Mouse (Mus musculus) kidney, embryonic 15.5 days (tissue): Measurements from ENCODE around the gene Gm20716. TPM values are rescaled to one million over a fixed set of nuclear protein-coding genes. Genes with fewer than 3 reads are reported as not detected.

Experiments used
- ATAC-seq: fragments of 200-750 bp; cut with Nextera tagmentation; replicated peaks from 2 replicates; pipeline ENCODE4 v1.8.0; 2017; ENCODE audit warnings: moderate TSS enrichment; ENCODE audit not compliant: low FRiP score
- H3K27ac ChIP-seq: fragments of 300-500 bp; sonication (generic); 2 replicates; pipeline ENCODE4 v1.5.1; 2015; ENCODE audit warnings: mild to moderate bottlenecking, inconsistent platforms
- H3K27me3 ChIP-seq: fragments of 300-500 bp; sonication (generic); 2 replicates; pipeline ENCODE4 v1.6.1; 2015; ENCODE audit warnings: inconsistent platforms
- H3K36me3 ChIP-seq: fragments of 300-500 bp; sonication (generic); 2 replicates; pipeline ENCODE4 v1.6.1; 2015; ENCODE audit warnings: inconsistent platforms
- H3K4me1 ChIP-seq: fragments of 300-500 bp; sonication (generic); 2 replicates; pipeline ENCODE4 v1.6.1; 2015; ENCODE audit warnings: inconsistent platforms
- H3K4me2 ChIP-seq: fragments of 300-500 bp; sonication (generic); 2 replicates; pipeline ENCODE4 v1.6.1; 2015; ENCODE audit warnings: moderate library complexity, mild to moderate bottlenecking, inconsistent platforms
- H3K4me3 ChIP-seq: fragments of 300-500 bp; sonication (generic); replicated peaks from 2 replicates; pipeline ENCODE4 v1.5.1; 2015; ENCODE audit warnings: mild to moderate bottlenecking, inconsistent platforms
- H3K9ac ChIP-seq: fragments of 300-500 bp; sonication (generic); 2 replicates; pipeline ENCODE4 v1.6.1; 2015; ENCODE audit warnings: mild to moderate bottlenecking, inconsistent platforms
- H3K9me3 ChIP-seq: fragments of 300-500 bp; sonication (generic); replicated peaks from 2 replicates; pipeline ENCODE4 v1.6.1; 2016; ENCODE audit warnings: inconsistent platforms
- WGBS: fragments of 180-500 bp; shearing (Covaris S2); methylation state at CpG from one replicate; pipeline ENCODE4 v1.1.7; 2015; ENCODE audit warnings: mixed read lengths; 5-methylcytosine and 5-hydroxymethylcytosine counted together
- polyA plus RNA-seq: library from polyadenylated mRNA; unstranded; fragments of >200 nt; fragmentation: Nextera tagmentation; extraction: Ambion mirVana; gene quantifications from 2 replicates; pipeline ENCODE4 v1.2.1, GENCODE M21; 2015

Gene Gm20716
- polyA plus RNA-seq, 1 experiment from 2014 or later: 19.3 TPM

GRCm38 (mm10) chr2:168250270-168250669, 20.1 kb upstream of the Gm20716 start:
- no peak overlapping the region for H3K9ac ChIP-seq

GRCm38 (mm10) chr2:168248856-168249245, 18.7 kb upstream of the Gm20716 start:
- Histone ChIP-seq H3K36me3 (no peaks in the 10 kb centered on the region), H3K4me1 (0 out of 2 replicates have a peak, but pooled peaks cover 4% of the 10 kb centered on the region), H3K9me3 (no peaks in the 10 kb centered on the region)

More at GRCm38 (mm10) chr2:168250270-168250669, 20.1 kb upstream of the Gm20716 start:
- no peak overlapping the region for H3K4me2 ChIP-seq
- no peaks in the 10 kb centered on the region for H3K36me3 ChIP-seq
- H3K27ac ChIP-seq: no peak overlapping the region
- H3K4me3 ChIP-seq: no peak overlapping the region
- no peaks in the 10 kb centered on the region for H3K9me3 ChIP-seq
- H3K27me3 ChIP-seq: 0 out of 2 replicates have a peak, but pooled peaks cover 7% of the 10 kb centered on the region
- 14% methylated on average over 8 of the region's 8 CpGs for WGBS
- H3K4me1 ChIP-seq: 0 out of 2 replicates have a peak, but pooled peaks cover 4% of the 10 kb centered on the region
- no peak for ATAC-seq

GRCm38 (mm10) chr2:168248167-168248855, 18.1 kb upstream of the Gm20716 start:
- Histone ChIP-seq H3K27me3 (peaks cover 13% of the 10 kb centered on the region; the same call in 1 of the 2 replicates), H3K4me1 (0 out of 2 replicates have a peak, but pooled peaks cover 4% of the 10 kb centered on the region), H3K27ac (no peak overlapping the region), H3K4me3 (no peak overlapping the region), H3K4me2 (no peak overlapping the region), H3K9ac (no peak overlapping the region), H3K36me3 (no peaks in the 10 kb centered on the region), H3K9me3 (no peaks in the 10 kb centered on the region)
- ATAC-seq: no peak
- WGBS: 69% methylated on average over 8 of the region's 8 CpGs

More at GRCm38 (mm10) chr2:168248856-168249245, 18.7 kb upstream of the Gm20716 start:
- no peak overlapping the region for H3K4me2 ChIP-seq
- peaks cover 13% of the 10 kb centered on the region; the same call in 1 of the 2 replicates for H3K27me3 ChIP-seq
- no peak overlapping the region for H3K9ac ChIP-seq
- no peak for ATAC-seq
- no peak overlapping the region for H3K4me3 ChIP-seq
- WGBS: 38% methylated on average over 2 of the region's 2 CpGs
- no peak overlapping the region for H3K27ac ChIP-seq

- Histone ChIP-seq H3K9me3 (no peaks in the 10 kb centered on the region), H3K27me3 (peaks cover 8% of the 10 kb centered on the region; the same call in 1 of the 2 replicates), H3K4me3 (no peak overlapping the region), H3K4me2 (no peak overlapping the region), H3K36me3 (no peaks in the 10 kb centered on the region), H3K9ac (no peak overlapping the region), H3K27ac (no peak overlapping the region), H3K4me1 (0 out of 2 replicates have a peak, but pooled peaks cover 3% of the 10 kb centered on the region)
- ATAC-seq: no peak
- WGBS: 40% methylated on average over 8 of the region's 8 CpGs
Measured at GRCm38 (mm10) chr2:168245571-168245970, 15.4 kb upstream of the Gm20716 start.

- H3K27me3 ChIP-seq: peaks cover 8% of the 10 kb centered on the region; the same call in 1 of the 2 replicates
- no peak overlapping the region for H3K4me3 ChIP-seq
Measured at GRCm38 (mm10) chr2:168243278-168243677, 13.1 kb upstream of the Gm20716 start.

GRCm38 (mm10) chr2:168242841-168243240, 12.7 kb upstream of the Gm20716 start:
- Histone ChIP-seq H3K36me3 (no peaks in the 10 kb centered on the region), H3K9me3 (0 out of 2 replicates have a peak, but pooled peaks cover 4% of the 10 kb centered on the region), H3K27me3 (peaks cover 8% of the 10 kb centered on the region; the same call in 1 of the 2 replicates), H3K27ac (no peak overlapping the region), H3K4me2 (no peak overlapping the region), H3K9ac (no peak overlapping the region), H3K4me3 (no peak overlapping the region), H3K4me1 (no peaks in the 10 kb centered on the region)
- no peak; the same call in 1 of the 2 replicates for ATAC-seq

More at GRCm38 (mm10) chr2:168243278-168243677, 13.1 kb upstream of the Gm20716 start:
- H3K4me1 ChIP-seq: no peaks in the 10 kb centered on the region
- H3K27ac ChIP-seq: no peak overlapping the region
- no peak overlapping the region for H3K9ac ChIP-seq
- no peaks in the 10 kb centered on the region for H3K36me3 ChIP-seq
- H3K4me2 ChIP-seq: no peak overlapping the region
- 74% methylated on average over 4 of the region's 4 CpGs for WGBS
- ATAC-seq: no peak
- H3K9me3 ChIP-seq: 0 out of 2 replicates have a peak, but pooled peaks cover 4% of the 10 kb centered on the region

- no peaks in the 10 kb centered on the region for H3K27me3 ChIP-seq
- no peaks in the 10 kb centered on the region for H3K4me1 ChIP-seq
Measured at GRCm38 (mm10) chr2:168238335-168238734, 8.2 kb upstream of the Gm20716 start.

GRCm38 (mm10) chr2:168233286-168233685, 3.1 kb upstream of the Gm20716 start:
- 89% methylated on average over 5 of the region's 5 CpGs for WGBS
- no peaks in the 10 kb centered on the region for H3K27me3 ChIP-seq
- no peak overlapping the region for H3K4me2 ChIP-seq
- no peak overlapping the region for H3K9ac ChIP-seq
- H3K4me3 ChIP-seq: no peak overlapping the region
- no peaks in the 10 kb centered on the region for H3K9me3 ChIP-seq
- no peak overlapping the region for H3K27ac ChIP-seq
- peaks cover 31% of the 10 kb centered on the region for H3K4me1 ChIP-seq
- no peak for ATAC-seq
- peaks cover 27% of the 10 kb centered on the region for H3K36me3 ChIP-seq

More at GRCm38 (mm10) chr2:168238335-168238734, 8.2 kb upstream of the Gm20716 start:
- H3K9ac ChIP-seq: no peak overlapping the region
- H3K27ac ChIP-seq: no peak overlapping the region
- ATAC-seq: no peak
- no peak overlapping the region for H3K4me3 ChIP-seq
- H3K36me3 ChIP-seq: peaks cover 12% of the 10 kb centered on the region
- 87% methylated on average over 4 of the region's 4 CpGs for WGBS
- 0 out of 2 replicates have a peak, but pooled peaks cover 4% of the 10 kb centered on the region for H3K9me3 ChIP-seq
- no peak overlapping the region for H3K4me2 ChIP-seq

- 64% methylated on average over 33 of the region's 33 CpGs for WGBS
- no peaks in the 10 kb centered on the region for H3K27me3 ChIP-seq
- H3K36me3 ChIP-seq: peaks cover 33% of the 10 kb centered on the region
- H3K9me3 ChIP-seq: no peaks in the 10 kb centered on the region
- H3K9ac ChIP-seq: peak overlapping the region; percentile 78
- H3K27ac ChIP-seq: no peak overlapping the region
- no peak for ATAC-seq
- H3K4me2 ChIP-seq: peak overlapping the region; percentile 99
- H3K4me3 ChIP-seq: peak overlapping the region; percentile 68
- H3K4me1 ChIP-seq: peaks cover 39% of the 10 kb centered on the region
Measured at GRCm38 (mm10) chr2:168231471-168231829, 1.3 kb upstream of the Gm20716 start.

- Histone ChIP-seq H3K27ac (peak overlapping the region; percentile 98), H3K27me3 (no peaks in the 10 kb centered on the region), H3K4me3 (peak overlapping the region; percentile 68), H3K4me2 (peak overlapping the region; percentile 99), H3K9ac (peak overlapping the region; percentile 78), H3K4me1 (peaks cover 39% of the 10 kb centered on the region), H3K36me3 (peaks cover 38% of the 10 kb centered on the region), H3K9me3 (no peaks in the 10 kb centered on the region)
- WGBS: 3% methylated on average over 87 of the region's 105 CpGs
- peak; percentile 69 for ATAC-seq
Measured at GRCm38 (mm10) chr2:168230773-168231470, 758 bp upstream of the Gm20716 start.

- Histone ChIP-seq H3K27ac (0 out of 2 replicates have a peak overlapping the region, but pooled peaks have one; percentile 98), H3K4me2 (peak overlapping the region; percentile 99), H3K4me3 (peak overlapping the region; percentile 68), H3K9me3 (no peaks in the 10 kb centered on the region), H3K36me3 (peaks cover 51% of the 10 kb centered on the region), H3K4me1 (peaks cover 39% of the 10 kb centered on the region), H3K9ac (peak overlapping the region; percentile 78), H3K27me3 (no peaks in the 10 kb centered on the region)
- no peak; the same call in 1 of the 2 replicates for ATAC-seq
- 19% methylated on average over 41 of the region's 41 CpGs for WGBS
Measured at GRCm38 (mm10) chr2:168229116-168230025, 793 bp downstream of the Gm20716 start.
